Comparison of ENCODE assay signal across 10 mouse cellular contexts in the genomic region with DNA sequence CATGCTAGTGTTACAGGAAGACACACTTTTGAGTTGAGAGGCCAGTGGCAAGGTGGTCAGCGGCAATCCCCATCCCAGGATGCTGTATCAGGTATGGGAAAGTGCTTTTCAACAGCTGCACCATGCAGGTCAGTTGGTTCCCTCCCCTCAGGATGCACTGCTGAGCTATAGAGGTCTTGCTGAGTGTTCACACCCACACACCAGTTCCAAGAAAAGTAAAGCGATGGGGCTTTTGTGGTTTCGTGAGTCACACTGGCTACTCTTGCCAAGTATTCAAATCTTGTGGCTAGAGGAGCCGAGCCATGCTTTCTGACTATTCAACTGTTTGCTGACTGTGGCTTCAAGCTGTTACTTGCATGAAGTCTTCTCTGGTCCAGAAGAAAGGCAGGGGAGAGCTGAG. TPM values are rescaled to one million over a fixed set of nuclear protein-coding genes. Genes with fewer than 3 reads are reported as not detected.
DNase-seq lines count a peak whose midpoint lies in the region; ATAC-seq lines count a peak whose summit lies in the region.
"Had no signal": no experiment of that assay in that cellular context is flagged by ENCODE, and none has a peak within 500 bp of the region (broad histone marks: within the 10 kb centered on the region; RNA-seq: fewer than 3 reads in every experiment).

No protein-coding gene starts in this region.

- H3K4me2 ChIP-seq in hindbrain, embryonic 13.5 days: no peak overlapping the region
- H3K4me2 ChIP-seq: midbrain, embryonic 12.5 days had no signal

- H3K4me3 ChIP-seq in hindbrain, embryonic 10.5 days: no peak overlapping the region
- no peak overlapping the region for H3K4me3 ChIP-seq in hindbrain, embryonic 13.5 days
- H3K4me3 ChIP-seq: midbrain, embryonic 12.5 days had no signal

- ATAC-seq in megakaryocyte progenitor cell, adult 5-6 weeks (replicated peaks; ENCODE audit: poor library complexity): peak; percentile 95
- no peak for ATAC-seq in hindbrain, embryonic 13.5 days (ENCODE audit: low FRiP score)

- DNase-seq in layer of hippocampus, adult 9-10 months (ENCODE audit: low spot score): peak; percentile 22
- no peak for DNase-seq in layer of hippocampus, postnatal 10 days (ENCODE audit: low spot score in 2 of 2)
- DNase-seq in NIH3T3 (ENCODE audit: low read depth): peak; percentile 97
- peak; percentile 27 to 37 for DNase-seq in heart, postnatal 10 days
- DNase-seq in hindbrain, embryonic 10.5 days (ENCODE audit: low spot score): no peak
- DNase-seq in cerebellum, adult 11 months: no peak

- no peak overlapping the region for H3K9ac ChIP-seq in hindbrain, embryonic 13.5 days
- H3K9ac ChIP-seq: midbrain, embryonic 12.5 days had no signal

- H3K4me1 ChIP-seq in hindbrain, embryonic 10.5 days (replicated peaks): no peaks in the 10 kb centered on the region
- no peaks in the 10 kb centered on the region for H3K4me1 ChIP-seq in hindbrain, embryonic 13.5 days (replicated peaks)
- H3K4me1 ChIP-seq: midbrain, embryonic 12.5 days had no signal

- no peaks in the 10 kb centered on the region for H3K36me3 ChIP-seq in hindbrain, embryonic 10.5 days
- no peaks in the 10 kb centered on the region for H3K36me3 ChIP-seq in hindbrain, embryonic 13.5 days
- H3K36me3 ChIP-seq: midbrain, embryonic 12.5 days had no signal

- H3K9me3 ChIP-seq in hindbrain, embryonic 10.5 days: no peaks in the 10 kb centered on the region
- no peaks in the 10 kb centered on the region for H3K9me3 ChIP-seq in hindbrain, embryonic 13.5 days
- H3K9me3 ChIP-seq: midbrain, embryonic 12.5 days had no signal

- H3K27me3 ChIP-seq in hindbrain, embryonic 10.5 days (ENCODE audit: insufficient read depth, poor library complexity, severe bottlenecking): peaks cover 3% of the 10 kb centered on the region; the same call in 1 of the 2 replicates
- H3K27me3 ChIP-seq in hindbrain, embryonic 13.5 days: 0 out of 2 replicates have a peak, but pooled peaks cover 4% of the 10 kb centered on the region
- H3K27me3 ChIP-seq: midbrain, embryonic 12.5 days had no signal

- no peak overlapping the region for H3K27ac ChIP-seq in hindbrain, embryonic 10.5 days
- no peak overlapping the region for H3K27ac ChIP-seq in hindbrain, embryonic 13.5 days
- H3K27ac ChIP-seq: midbrain, embryonic 12.5 days had no signal

- 75% methylated on average over 4 of the region's 4 CpGs for WGBS in hindbrain, embryonic 10.5 days
- WGBS in hindbrain, embryonic 13.5 days: 76% methylated on average over 4 of the region's 4 CpGs

- intact Hi-C loops in heart, postnatal 10 days (cut with DNase I): no loop called here

RNA-seq across cellular contexts. Expression of gene Gm11214, which starts 5.1 kb away (rescaled TPM):
- not detected for total RNA-seq in layer of hippocampus, postnatal 10 days (2021)
- total RNA-seq in heart, postnatal 10 days (2021): not detected
- total RNA-seq in megakaryocyte progenitor cell, adult 5-6 weeks (2015): not detected in 2 replicates
- not detected in 2 replicates for total RNA-seq in megakaryocyte progenitor cell, adult 5-6 weeks (2017)
- polyA plus RNA-seq in hindbrain, embryonic 10.5 days (2016; fragmentation: Nextera tagmentation; extraction: Ambion mirVana): not detected in 2 replicates
- not detected in 2 replicates for polyA plus RNA-seq in hindbrain, embryonic 13.5 days (2015; fragmentation: Nextera tagmentation; extraction: Ambion mirVana)
- polyA plus RNA-seq: heart, postnatal 0 days; midbrain, embryonic 12.5 days had no signal

RNA-seq across cellular contexts. Expression of gene Tex48, which starts 46.0 kb away (rescaled TPM):
- total RNA-seq in layer of hippocampus, postnatal 10 days (2021): not detected
- total RNA-seq in heart, postnatal 10 days (2021): not detected
- not detected in 2 replicates for total RNA-seq in megakaryocyte progenitor cell, adult 5-6 weeks (2015)
- not detected in 2 replicates for total RNA-seq in megakaryocyte progenitor cell, adult 5-6 weeks (2017)
- polyA plus RNA-seq in hindbrain, embryonic 10.5 days (2016; fragmentation: Nextera tagmentation; extraction: Ambion mirVana): not detected in 2 replicates
- not detected in 2 replicates for polyA plus RNA-seq in hindbrain, embryonic 13.5 days (2015; fragmentation: Nextera tagmentation; extraction: Ambion mirVana)
- polyA plus RNA-seq: heart, postnatal 0 days; midbrain, embryonic 12.5 days had no signal

Comparison
In these comparisons a context has a peak if more than half of its experiments do, and no peak if none do; other contexts are left out.
1. DNase-seq: peak in layer of hippocampus, adult 9-10 months (single experiment), NIH3T3 (single experiment) and heart, postnatal 10 days (2 of 2); none in layer of hippocampus, postnatal 10 days (0 of 2), hindbrain, embryonic 10.5 days (single experiment) and cerebellum, adult 11 months (single experiment).